Mouse (Mus musculus) CH12.LX (cell line): ENCODE measurements around the gene Ubxn6. TPM values are rescaled to one million over a fixed set of nuclear protein-coding genes. Genes with fewer than 3 reads are reported as not detected.

Experiments used
- DNase-seq: peaks from one replicate; pipeline ENCODE4 v3.0.0-alpha.2; 2013; ENCODE audit errors: extremely low read depth
- H3K27ac ChIP-seq: 2 replicates; pipeline ENCODE4 v1.5.1; 2012; ENCODE audit warnings: low read depth, mild to moderate bottlenecking, control low read depth, moderate library complexity; ENCODE audit not compliant: insufficient read depth
- H3K27me3 ChIP-seq: replicated peaks from 2 replicates; pipeline ENCODE3; 2012; ENCODE audit warnings: inconsistent platforms
- H3K36me3 ChIP-seq, 2 experiments: replicated peaks in 1 of 2; 2 replicates each; pipeline versions ENCODE3 to v1.6.1; 2012; ENCODE audit warnings: inconsistent platforms in 1 of 2, low read length in 1 of 2, mild to moderate bottlenecking in 1 of 2, mixed read lengths in 1 of 2, moderate library complexity in 1 of 2; ENCODE audit not compliant: control insufficient read depth in 1 of 2, insufficient read depth in 1 of 2
- H3K4me1 ChIP-seq, 2 experiments: 2 replicates each; pipeline ENCODE4 v1.6.1; 2012; ENCODE audit warnings: inconsistent platforms in 1 of 2, moderate library complexity in 1 of 2; ENCODE audit not compliant: insufficient read depth in 2 of 2, control insufficient read depth in 1 of 2
- H3K4me2 ChIP-seq: 2 replicates; pipeline ENCODE4 v1.6.1; 2012; ENCODE audit warnings: low read depth, mild to moderate bottlenecking, control low read depth; ENCODE audit not compliant: poor library complexity, insufficient read depth, severe bottlenecking
- H3K4me3 ChIP-seq, 3 experiments: fragments of 150-350 bp in 1 of 3; sonication (generic) in 1 of 3; replicated peaks in 1 of 3; 2 replicates each; pipeline versions ENCODE3 to v1.5.1; 2011 to 2012; ENCODE audit warnings: low read depth in 2 of 3, low read length in 2 of 3, mild to moderate bottlenecking in 2 of 3, moderate library complexity in 2 of 3, control low read depth in 1 of 3, improper control_type of control experiment in 1 of 3, inconsistent platforms in 1 of 3, mixed read lengths in 1 of 3; ENCODE audit not compliant: poor library complexity in 1 of 3
- H3K79me2 ChIP-seq: replicated peaks from 2 replicates; pipeline ENCODE4 v1.6.1; 2012; ENCODE audit warnings: mild to moderate bottlenecking, moderate library complexity; ENCODE audit not compliant: control insufficient read depth, poor library complexity, insufficient read depth, severe bottlenecking; ENCODE audit errors: extremely low read depth
- H3K9ac ChIP-seq: 2 replicates; pipeline ENCODE4 v1.6.1; 2012; ENCODE audit warnings: low read depth, mild to moderate bottlenecking, control low read depth, moderate library complexity; ENCODE audit not compliant: insufficient read depth
- H3K9me3 ChIP-seq: replicated peaks from 2 replicates; pipeline ENCODE3; 2012; ENCODE audit warnings: low read length, inconsistent platforms, mixed read lengths
- BHLHE40 ChIP-seq: IDR thresholded peaks from 2 replicates; pipeline ENCODE4 v1.6.1; 2011; ENCODE audit warnings: mild to moderate bottlenecking, low read depth, low read length, improper control_type of control experiment
- CHD1 ChIP-seq: IDR thresholded peaks from 2 replicates; pipeline ENCODE4 v1.6.1; 2012; ENCODE audit warnings: low read depth, low read length, improper control_type of control experiment, inconsistent platforms
- CTCF ChIP-seq, 2 experiments: IDR thresholded peaks in 1 of 2; conservative IDR thresholded peaks in 1 of 2; 2 replicates each; pipeline ENCODE4 v1.5.1; 2011 to 2012; ENCODE audit warnings: low read depth in 2 of 2, low read length in 2 of 2, improper control_type of control experiment in 1 of 2, inconsistent platforms in 1 of 2, mild to moderate bottlenecking in 1 of 2, moderate library complexity in 1 of 2
- GABPA ChIP-seq: IDR thresholded peaks from 2 replicates; pipeline ENCODE4 v1.6.1; 2012; ENCODE audit warnings: low read depth, low read length, improper control_type of control experiment, inconsistent platforms; ENCODE audit not compliant: insufficient replicate concordance
- HCFC1 ChIP-seq: IDR thresholded peaks from 2 replicates; pipeline ENCODE4 v1.6.1; 2012; ENCODE audit warnings: low read depth, mild to moderate bottlenecking, inconsistent platforms, low read length, improper control_type of control experiment
- JUND ChIP-seq: conservative IDR thresholded peaks from 2 replicates; pipeline ENCODE4 v1.6.1; 2011; ENCODE audit warnings: low read depth, low read length, improper control_type of control experiment
- MAFK ChIP-seq: IDR thresholded peaks from 2 replicates; pipeline ENCODE4 v1.6.1; 2011; ENCODE audit warnings: low read length, improper control_type of control experiment; ENCODE audit not compliant: insufficient replicate concordance
- MEF2A ChIP-seq: IDR thresholded peaks from 2 replicates; pipeline ENCODE4 v1.6.1; 2014; ENCODE audit warnings: low read depth, mild to moderate bottlenecking, inconsistent platforms, low read length, improper control_type of control experiment, borderline replicate concordance
- MXI1 ChIP-seq: IDR thresholded peaks from 2 replicates; pipeline ENCODE4 v1.6.1; 2011; ENCODE audit warnings: mild to moderate bottlenecking, low read depth, low read length, improper control_type of control experiment
- NRF1 ChIP-seq: IDR thresholded peaks from 2 replicates; pipeline ENCODE4 v1.6.1; 2014; ENCODE audit warnings: low read depth, mild to moderate bottlenecking, inconsistent platforms, low read length, improper control_type of control experiment, moderate library complexity
- PAX5 ChIP-seq: IDR thresholded peaks from 2 replicates; pipeline ENCODE4 v1.6.1; 2012; ENCODE audit warnings: low read length, inconsistent platforms, mixed read lengths
- POLR2AphosphoS2 ChIP-seq: IDR thresholded peaks from 2 replicates; pipeline ENCODE4 v1.6.1; 2011; ENCODE audit warnings: low read depth, low read length, improper control_type of control experiment
- SIN3A ChIP-seq: IDR thresholded peaks from 2 replicates; pipeline ENCODE4 v1.6.1; 2012; ENCODE audit warnings: low read length, improper control_type of control experiment, inconsistent platforms
- SMC3 ChIP-seq: IDR thresholded peaks from 2 replicates; pipeline ENCODE4 v1.6.1; 2011; ENCODE audit warnings: low read depth, low read length, improper control_type of control experiment
- USF1 ChIP-seq: IDR thresholded peaks from 2 replicates; pipeline ENCODE4 v1.6.1; 2014; ENCODE audit warnings: low read depth, mild to moderate bottlenecking, inconsistent platforms, low read length, improper control_type of control experiment
- ZC3H11A ChIP-seq: IDR thresholded peaks from 2 replicates; pipeline ENCODE4 v1.6.1; 2012; ENCODE audit warnings: low read depth, mild to moderate bottlenecking, inconsistent platforms, low read length, improper control_type of control experiment
- ZKSCAN1 ChIP-seq: IDR thresholded peaks from 2 replicates; pipeline ENCODE4 v1.6.1; 2012; ENCODE audit warnings: low read depth, inconsistent platforms, low read length, improper control_type of control experiment, borderline replicate concordance
- ZMIZ1 ChIP-seq: IDR thresholded peaks from 2 replicates; pipeline ENCODE4 v1.6.1; 2012; ENCODE audit warnings: low read depth, mild to moderate bottlenecking, inconsistent platforms, low read length, improper control_type of control experiment
- dilution Hi-C: fragments of 300-500 bp; cut with MboI; formaldehyde crosslinking; loops from 2 replicates; pipeline ENCODE4 v1.14.3; 2020; ENCODE audit warnings: low sequenced_read_pairs; ENCODE audit not compliant: extremely low pct_unique_long_range_greater_than_20kb, extremely low pct_ligation_motif_present
- in situ Hi-C: fragments of 300-500 bp; cut with MboI; formaldehyde crosslinking; loops from 3 replicates; pipeline ENCODE4 v1.14.3; 2019; ENCODE audit warnings: low sequenced_read_pairs, low pct_ligation_motif_present, low pct_unique_long_range_greater_than_20kb, mixed read lengths
- polyA plus RNA-seq: library from polyadenylated mRNA; unstranded; fragments of >175 nt; gene quantifications from 2 replicates; pipeline ENCODE4 v1.2.1, GENCODE M21; 2012; ENCODE audit warnings: low read depth; ENCODE audit not compliant: insufficient read length
- total RNA-seq, 2 experiments: library from RNA; depleted of rRNA; stranded (reverse); fragments of 300-350 nt in 1 of 2; fragments of >200 nt in 1 of 2; gene quantifications; 2 replicates each; pipeline ENCODE4 v1.2.3; 2012 to 2014

The Ubxn6 gene
- total and polyA plus RNA-seq, 3 experiments, result 24.6 to 29.1 (median 26.8) TPM

GRCm38 (mm10) chr17:56017848-56018247 lies 57.0 kb downstream of the Ubxn6 start:
- no peaks in the 10 kb centered on the region for H3K9me3 ChIP-seq
- H3K27ac ChIP-seq, result no peak overlapping the region
- H3K79me2 ChIP-seq, result peaks cover under 1% of the 10 kb centered on the region
- no peaks in the 10 kb centered on the region for H3K27me3 ChIP-seq
- no peak for DNase-seq
- no peak overlapping the region for H3K4me3 ChIP-seq
- peaks cover 15 to 34% of the 10 kb centered on the region in 2 experiments for H3K4me1 ChIP-seq
- TF ChIP-seq PAX5 (no peak), ZC3H11A (no peak), MXI1 (no peak), SIN3A (no peak), JUND (no peak), ZMIZ1 (no peak), POLR2AphosphoS2 (no peak), BHLHE40 (no peak), SMC3 (no peak), GABPA (no peak), CHD1 (no peak), USF1 (no peak), CTCF (conservative IDR thresholded peaks at IDR 0.05 in 1 of 2, IDR thresholded peaks at IDR 0.05 in 1 of 2; ENCODE audit: low read depth in 2 of 2, low read length in 2 of 2) (no peak), HCFC1 (no peak), MEF2A (no peak), ZKSCAN1 (no peak), MAFK (no peak), NRF1 (no peak)
- H3K36me3 ChIP-seq, result peaks cover 57 to 83% of the 10 kb centered on the region in 2 experiments
- H3K4me2 ChIP-seq, result no peak overlapping the region
- dilution Hi-C loops (no loop called here), in situ Hi-C loops (no loop called here)
- H3K9ac ChIP-seq, result no peak overlapping the region

Other genes starting within 250 kb of the Ubxn6 start
Only the 20 nearest of the 24 such genes appear.
- 3.7 and 4.1 TPM in 2 replicates for gene Zfp119a, start 196.1 kb downstream of the Ubxn6 start, total RNA-seq (2012; rRNA removed)
- gene Zfp119a, start 196.1 kb downstream of the Ubxn6 start, total RNA-seq (2014; rRNA removed), result 8.3 and 8.8 TPM in 2 replicates
- 3.7 and 4.1 TPM in 2 replicates for gene Zfp119a, start 196.1 kb downstream of the Ubxn6 start, polyA plus RNA-seq
- gene Zfp959, start 182.9 kb downstream of the Ubxn6 start, total RNA-seq (2012; rRNA removed), result 7.7 and 9.6 TPM in 2 replicates
- 21.4 and 24.5 TPM in 2 replicates for gene Zfp959, start 182.9 kb downstream of the Ubxn6 start, total RNA-seq (2014; rRNA removed)
- gene Zfp959, start 182.9 kb downstream of the Ubxn6 start, polyA plus RNA-seq, result 7.8 and 8.0 TPM in 2 replicates
- 6.1 and 6.5 TPM in 2 replicates for gene Zfp119b, start 125.5 kb downstream of the Ubxn6 start, total RNA-seq (2012; rRNA removed)
- 13.6 and 18.0 TPM in 2 replicates for gene Zfp119b, start 125.5 kb downstream of the Ubxn6 start, total RNA-seq (2014; rRNA removed)
- 3.1 and 3.9 TPM in 2 replicates for gene Zfp119b, start 125.5 kb downstream of the Ubxn6 start, polyA plus RNA-seq
- gene Ebi3, start 122.4 kb downstream of the Ubxn6 start, total RNA-seq (2012; rRNA removed), result 102 and 207 TPM in 2 replicates
- 55.0 and 60.3 TPM in 2 replicates for gene Ebi3, start 122.4 kb downstream of the Ubxn6 start, total RNA-seq (2014; rRNA removed)
- 87.6 and 105 TPM in 2 replicates for gene Ebi3, start 122.4 kb downstream of the Ubxn6 start, polyA plus RNA-seq
- 10.1 and 10.7 TPM in 2 replicates for gene Yju2, start 115.9 kb downstream of the Ubxn6 start, total RNA-seq (2012; rRNA removed)
- gene Yju2, start 115.9 kb downstream of the Ubxn6 start, total RNA-seq (2014; rRNA removed), result 11.2 and 12.9 TPM in 2 replicates
- gene Yju2, start 115.9 kb downstream of the Ubxn6 start, polyA plus RNA-seq, result 14.4 and 15.8 TPM in 2 replicates
- gene Shd, start 104.6 kb downstream of the Ubxn6 start, total RNA-seq (2012; rRNA removed), result 0.21 and 0.47 TPM in 2 replicates
- 0.46 TPM in 1 of 2 replicates, not detected in the other for gene Shd, start 104.6 kb downstream of the Ubxn6 start, total RNA-seq (2014; rRNA removed)
- 0.85 and 0.87 TPM in 2 replicates for gene Shd, start 104.6 kb downstream of the Ubxn6 start, polyA plus RNA-seq
- 0.21 and 0.50 TPM in 2 replicates for gene Fsd1, start 88.5 kb downstream of the Ubxn6 start, total RNA-seq (2012; rRNA removed)
- gene Fsd1, start 88.5 kb downstream of the Ubxn6 start, total RNA-seq (2014; rRNA removed), result not detected in 2 replicates
- gene Fsd1, start 88.5 kb downstream of the Ubxn6 start, polyA plus RNA-seq, result not detected in 2 replicates
- 2.2 and 3.2 TPM in 2 replicates for gene Stap2, start 69.4 kb downstream of the Ubxn6 start, total RNA-seq (2012; rRNA removed)
- gene Stap2, start 69.4 kb downstream of the Ubxn6 start, total RNA-seq (2014; rRNA removed), result 0.41 and 0.52 TPM in 2 replicates
- 0.51 and 0.91 TPM in 2 replicates for gene Stap2, start 69.4 kb downstream of the Ubxn6 start, polyA plus RNA-seq
- gene Mpnd, start 69.3 kb downstream of the Ubxn6 start, total RNA-seq (2012; rRNA removed), result 38.9 and 55.1 TPM in 2 replicates
- gene Mpnd, start 69.3 kb downstream of the Ubxn6 start, total RNA-seq (2014; rRNA removed), result 23.4 and 24.5 TPM in 2 replicates
- 25.3 and 26.8 TPM in 2 replicates for gene Mpnd, start 69.3 kb downstream of the Ubxn6 start, polyA plus RNA-seq
- gene Sh3gl1, start 38.4 kb downstream of the Ubxn6 start, total RNA-seq (2012; rRNA removed), result 29.3 and 33.5 TPM in 2 replicates
- 38.0 and 39.4 TPM in 2 replicates for gene Sh3gl1, start 38.4 kb downstream of the Ubxn6 start, total RNA-seq (2014; rRNA removed)
- gene Sh3gl1, start 38.4 kb downstream of the Ubxn6 start, polyA plus RNA-seq, result 32.1 and 39.0 TPM in 2 replicates
- gene Chaf1a, start 34.6 kb downstream of the Ubxn6 start, total RNA-seq (2012; rRNA removed), result 39.3 and 55.0 TPM in 2 replicates
- 18.4 and 18.6 TPM in 2 replicates for gene Chaf1a, start 34.6 kb downstream of the Ubxn6 start, total RNA-seq (2014; rRNA removed)
- gene Chaf1a, start 34.6 kb downstream of the Ubxn6 start, polyA plus RNA-seq, result 97.1 and 135 TPM in 2 replicates
- gene Hdgfl2, start 4.6 kb upstream of the Ubxn6 start, total RNA-seq (2012; rRNA removed), result 68.9 and 79.9 TPM in 2 replicates
- gene Hdgfl2, start 4.6 kb upstream of the Ubxn6 start, total RNA-seq (2014; rRNA removed), result 35.3 and 41.1 TPM in 2 replicates
- 93.6 and 126 TPM in 2 replicates for gene Hdgfl2, start 4.6 kb upstream of the Ubxn6 start, polyA plus RNA-seq
- 0.04 TPM in 2 replicates for gene Plin4, start 34.8 kb upstream of the Ubxn6 start, total RNA-seq (2012; rRNA removed)
- gene Plin4, start 34.8 kb upstream of the Ubxn6 start, total RNA-seq (2014; rRNA removed), result not detected in 2 replicates
- 0.04 TPM in 1 of 2 replicates, not detected in the other for gene Plin4, start 34.8 kb upstream of the Ubxn6 start, polyA plus RNA-seq
- 0.04 TPM in 1 of 2 replicates, not detected in the other for gene Plin5, start 42.6 kb upstream of the Ubxn6 start, total RNA-seq (2012; rRNA removed)
- gene Plin5, start 42.6 kb upstream of the Ubxn6 start, total RNA-seq (2014; rRNA removed), result not detected in 2 replicates
- not detected in 2 replicates for gene Plin5, start 42.6 kb upstream of the Ubxn6 start, polyA plus RNA-seq
- not detected in 2 replicates for gene Lrg1, start 47.0 kb upstream of the Ubxn6 start, total RNA-seq (2012; rRNA removed)
- gene Lrg1, start 47.0 kb upstream of the Ubxn6 start, total RNA-seq (2014; rRNA removed), result not detected in 2 replicates
- gene Lrg1, start 47.0 kb upstream of the Ubxn6 start, polyA plus RNA-seq, result not detected in 2 replicates
- 1.5 and 2.2 TPM in 2 replicates for gene Sema6b, start 65.3 kb upstream of the Ubxn6 start, total RNA-seq (2012; rRNA removed)
- 0.71 and 0.78 TPM in 2 replicates for gene Sema6b, start 65.3 kb upstream of the Ubxn6 start, total RNA-seq (2014; rRNA removed)
- gene Sema6b, start 65.3 kb upstream of the Ubxn6 start, polyA plus RNA-seq, result 1.3 TPM in 2 replicates
- 1.9 and 2.4 TPM in 2 replicates for gene Tnfaip8l1, start 87.4 kb upstream of the Ubxn6 start, total RNA-seq (2012; rRNA removed)
- 2.0 and 2.6 TPM in 2 replicates for gene Tnfaip8l1, start 87.4 kb upstream of the Ubxn6 start, total RNA-seq (2014; rRNA removed)
- gene Tnfaip8l1, start 87.4 kb upstream of the Ubxn6 start, polyA plus RNA-seq, result 1.6 and 1.9 TPM in 2 replicates
- 101 and 106 TPM in 2 replicates for gene Mydgf, start 108.9 kb upstream of the Ubxn6 start, total RNA-seq (2012; rRNA removed)
- 85.0 and 85.5 TPM in 2 replicates for gene Mydgf, start 108.9 kb upstream of the Ubxn6 start, total RNA-seq (2014; rRNA removed)
- gene Mydgf, start 108.9 kb upstream of the Ubxn6 start, polyA plus RNA-seq, result 61.1 and 76.0 TPM in 2 replicates
- gene Dpp9, start 143.9 kb upstream of the Ubxn6 start, total RNA-seq (2012; rRNA removed), result 23.0 and 23.5 TPM in 2 replicates
- 13.5 and 13.8 TPM in 2 replicates for gene Dpp9, start 143.9 kb upstream of the Ubxn6 start, total RNA-seq (2014; rRNA removed)
- 34.9 and 37.9 TPM in 2 replicates for gene Dpp9, start 143.9 kb upstream of the Ubxn6 start, polyA plus RNA-seq
- gene Fem1a, start 181.8 kb upstream of the Ubxn6 start, total RNA-seq (2012; rRNA removed), result 26.0 and 28.0 TPM in 2 replicates
- gene Fem1a, start 181.8 kb upstream of the Ubxn6 start, total RNA-seq (2014; rRNA removed), result 14.9 and 17.5 TPM in 2 replicates
- 14.7 and 16.6 TPM in 2 replicates for gene Fem1a, start 181.8 kb upstream of the Ubxn6 start, polyA plus RNA-seq